Mouse (Mus musculus): ENCODE measurements around the gene Rabl6.
"Not testable (repeated sequence)": the region's sequence is repeated elsewhere in the genome, so short reads cannot be mapped to it uniquely, and the experiment has no call there.

Rabl6 gene

DNA sequence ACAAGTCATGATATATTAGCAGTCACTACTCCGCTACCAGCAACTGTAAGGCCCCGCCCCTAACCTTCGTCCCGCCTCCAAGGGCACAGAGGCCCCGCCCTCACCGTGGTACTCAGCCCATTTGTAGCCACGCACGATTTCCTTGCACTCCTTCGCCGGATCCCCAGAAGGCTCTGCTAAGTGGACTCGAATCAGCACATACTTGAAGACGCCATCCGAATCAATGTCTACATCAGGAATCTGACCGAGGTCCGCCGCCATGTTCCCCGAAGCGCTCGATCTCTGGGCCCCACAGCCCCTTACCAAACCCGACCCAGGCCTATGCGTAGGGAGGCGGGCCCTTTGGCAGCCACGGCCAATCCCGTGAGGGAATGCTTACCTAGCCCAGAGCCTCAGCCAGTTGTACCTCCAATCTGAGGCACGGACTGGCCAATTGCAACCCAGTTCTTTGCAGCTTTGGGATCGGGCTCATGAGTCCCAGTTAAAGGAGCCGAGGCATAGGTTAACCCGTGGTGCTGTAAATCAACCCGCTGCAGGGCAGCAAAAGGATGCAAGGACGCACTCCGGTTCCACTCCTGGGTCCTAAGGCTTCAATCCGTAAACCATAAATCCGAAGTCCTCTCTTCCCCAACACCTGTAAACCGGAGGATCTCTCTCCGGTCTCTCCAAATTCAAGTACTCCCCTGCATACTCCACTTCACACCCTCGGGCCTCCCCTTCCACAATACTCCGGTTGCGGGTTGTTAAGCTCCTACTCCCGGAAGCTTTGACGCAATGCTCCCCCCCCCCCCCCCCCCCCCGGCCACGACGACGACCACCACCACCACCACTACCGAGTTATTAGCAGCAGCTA is 33.5 kb downstream of the Rabl6 start, which contains the start of the genes Mamdc4 and Phpt1:
Gene Mamdc4, minus strand, starts transcription at position 267 of the 853 bp plus-strand sequence.
Gene Phpt1, minus strand, starts transcription at position 646 of the 853 bp plus-strand sequence.
- DNase-seq, result peak; percentile 95 to 97

GRCm38 (mm10) chr2:25574136-25574535 is 34.2 kb downstream of the Rabl6 start:
- DNase-seq, result no peak

- DNase-seq, result peak in 1 of 2 experiments; percentile 25
Measured at GRCm38 (mm10) chr2:25573068-25573467, 35.3 kb downstream of the Rabl6 start.

DNA sequence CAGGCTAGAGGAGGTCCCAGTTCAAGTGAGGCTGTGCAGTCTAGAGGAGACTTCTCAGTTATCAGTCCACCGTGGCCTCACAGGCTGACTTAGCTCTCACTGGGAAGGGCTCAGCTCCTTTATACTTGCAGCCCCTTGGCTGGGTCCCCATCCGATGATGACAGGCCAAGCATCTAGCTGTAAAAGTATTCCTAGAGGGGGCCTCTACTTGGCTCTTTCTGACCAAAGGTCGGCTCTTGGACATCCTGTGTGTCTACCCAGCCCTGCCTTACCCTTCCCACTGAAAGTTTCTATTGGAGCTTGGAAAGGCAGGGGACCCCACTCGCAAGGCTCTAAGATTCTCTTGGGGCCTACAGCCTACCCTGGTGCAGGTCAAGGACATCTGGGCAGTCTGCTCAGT is 37.1 kb downstream of the Rabl6 start:
- DNase-seq, result no peak

- no peak for DNase-seq
Measured at GRCm38 (mm10) chr2:25569323-25569722, 39.0 kb downstream of the Rabl6 start.

DNA sequence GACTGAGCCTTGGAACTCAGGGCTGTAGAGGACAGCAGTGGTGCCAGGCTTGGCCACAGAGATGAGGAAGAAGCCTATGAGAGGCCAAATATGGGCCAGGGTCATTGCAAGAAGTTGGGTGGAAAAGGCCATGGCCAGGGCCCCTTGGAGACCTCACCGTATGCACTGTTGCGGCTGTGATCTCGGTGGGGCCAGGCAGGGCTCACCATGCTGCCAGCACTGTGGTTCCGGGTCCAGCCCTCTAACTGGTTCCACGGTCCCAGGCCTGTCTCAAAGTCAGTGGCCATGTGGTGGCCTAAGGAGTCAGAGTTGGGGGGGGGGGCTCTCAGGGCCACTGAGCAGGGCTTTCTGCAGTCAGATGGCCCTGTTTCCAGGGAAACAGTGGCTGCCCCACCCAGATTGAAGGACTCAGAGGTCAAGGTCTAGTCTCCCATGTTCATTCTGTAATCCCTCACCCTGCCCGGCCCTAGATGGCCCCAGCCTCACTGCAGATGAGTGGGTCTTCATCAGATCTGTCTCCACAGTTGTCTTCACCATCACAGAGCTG is 39.8 kb downstream of the Rabl6 start:
- DNase-seq, result no peak

GRCm38 (mm10) chr2:25566558-25566957 is 41.8 kb downstream of the Rabl6 start:
- peak in 1 of 2 experiments; percentile 26 for DNase-seq

- DNase-seq, result no peak
Measured at GRCm38 (mm10) chr2:25565741-25566140, 42.6 kb downstream of the Rabl6 start.

GRCm38 (mm10) chr2:25561946-25562345 is 46.4 kb downstream of the Rabl6 start:
- DNase-seq, result peak; percentile 63 to 68

- no peak for DNase-seq
Measured at GRCm38 (mm10) chr2:25560551-25560950, 47.8 kb downstream of the Rabl6 start.

- DNase-seq, result no peak
Measured at GRCm38 (mm10) chr2:25558774-25559173, 49.5 kb downstream of the Rabl6 start.

GRCm38 (mm10) chr2:25557964-25558360 is 50.4 kb downstream of the Rabl6 start:
- no peak for DNase-seq

- DNase-seq, result peak; percentile 95 to 96
Measured at GRCm38 (mm10) chr2:25557221-25557963, 50.9 kb downstream of the Rabl6 start, which contains the start of gene Edf1. TSS of gene Edf1 (plus strand) at chr2:25557847.

DNA sequence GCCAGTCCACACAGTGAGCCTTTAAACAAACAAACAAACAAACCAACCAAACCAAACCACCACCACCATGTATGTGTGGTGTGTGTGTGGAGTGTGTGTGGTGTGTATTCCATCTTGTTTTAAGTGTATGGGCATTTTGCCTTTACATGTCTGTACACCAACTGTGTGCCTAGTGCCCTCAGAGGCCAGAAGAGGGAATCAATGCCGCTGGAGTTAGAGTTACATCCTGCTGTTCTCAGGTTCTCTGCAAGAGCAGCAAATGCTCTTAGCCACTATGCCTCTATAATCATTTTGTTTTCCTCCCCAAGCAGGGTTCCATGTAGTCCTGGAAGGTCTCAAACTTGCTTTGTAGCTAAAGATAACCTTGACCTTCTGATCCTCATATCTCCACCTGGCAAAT is 52.0 kb downstream of the Rabl6 start:
- no peak for DNase-seq

- DNase-seq, result not testable (repeated sequence)
Measured at GRCm38 (mm10) chr2:25555479-25555878, 52.8 kb downstream of the Rabl6 start.

GRCm38 (mm10) chr2:25553171-25553786 is 55.0 kb downstream of the Rabl6 start:
- DNase-seq, result not testable (repeated sequence)

DNA sequence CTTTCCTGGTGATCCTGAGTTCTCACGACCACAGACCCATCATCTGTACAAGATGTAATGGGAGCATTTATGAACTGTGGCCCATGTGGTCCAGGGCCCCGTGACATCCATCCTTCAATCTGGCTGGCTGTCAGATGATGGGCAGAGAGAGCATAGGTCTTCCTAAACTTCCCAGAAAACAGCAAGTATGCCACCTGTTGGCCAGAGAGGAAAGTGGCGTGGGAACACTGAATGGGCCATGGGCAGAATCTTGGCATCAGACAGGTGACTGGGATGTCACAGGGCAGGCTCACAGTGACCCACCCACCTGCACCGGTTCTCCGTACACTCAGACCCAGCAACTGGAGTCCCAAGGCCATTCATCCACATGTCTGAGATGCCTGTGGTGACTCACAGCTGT is 57.1 kb downstream of the Rabl6 start:
- peak; percentile 77 to 83 for DNase-seq

GRCm38 (mm10) chr2:25549021-25549991 is 59.0 kb downstream of the Rabl6 start:
- DNase-seq, result no peak

DNA sequence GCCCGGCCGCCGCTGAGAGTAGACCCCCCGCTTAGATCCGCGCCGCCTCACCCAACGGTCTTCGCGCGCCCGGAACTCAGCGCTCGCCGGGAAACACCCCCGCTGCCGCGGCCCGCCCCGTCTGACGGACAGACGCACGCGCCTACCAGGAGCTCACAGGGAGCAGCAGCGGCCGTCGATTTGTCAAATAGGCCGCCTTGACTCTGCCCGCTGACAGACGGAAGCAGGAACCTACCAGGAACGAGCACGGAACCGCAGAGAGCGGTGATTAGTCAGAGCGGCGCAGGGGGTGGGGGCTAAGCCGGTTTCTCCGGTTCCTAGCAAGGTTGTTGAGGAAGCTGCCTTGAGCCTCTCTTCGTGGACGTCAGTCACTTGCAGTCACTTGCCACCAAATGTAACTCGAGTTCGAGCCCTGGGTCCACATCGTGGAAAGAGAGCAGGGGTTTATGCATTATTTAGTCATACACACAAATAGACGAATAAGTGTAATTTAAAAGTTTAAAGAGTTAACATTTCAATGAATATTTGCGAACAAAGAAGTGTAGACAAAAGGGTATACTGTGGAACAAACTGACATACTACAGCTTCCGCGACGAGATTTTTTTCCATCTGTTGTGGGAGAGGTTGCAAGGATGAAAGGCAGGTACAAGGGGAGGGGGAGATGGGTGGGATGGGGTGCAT is 61.4 kb downstream of the Rabl6 start, which contains the start of gene Traf2:
Gene Traf2, minus strand, starts transcription at position 130 of the 681 bp plus-strand sequence.
- peak; percentile 98 to 99 for DNase-seq

GRCm38 (mm10) chr2:25545996-25546810 is 62.1 kb downstream of the Rabl6 start:
- no peak for DNase-seq
